Mouse (Mus musculus) E14TG2a.4 (cell line): ENCODE measurements around the gene Iqgap2.

Experiments
- CTCF ChIP-seq: conservative IDR thresholded peaks from 2 replicates; pipeline ENCODE4 v1.5.1; 2014; ENCODE audit warnings: low read length
- POU5F1 ChIP-seq: IDR thresholded peaks from 2 replicates; pipeline ENCODE4 v1.6.1; 2014; ENCODE audit warnings: low read length, borderline replicate concordance

- no peak for TF ChIP-seq CTCF
- TF ChIP-seq POU5F1, result no peak
These were observed 257.3 kb downstream of the Iqgap2 start for GRCm38 (mm10) chr13:95634451-95634850.
